Mouse (Mus musculus) heart, embryonic 15.5 days (tissue): ENCODE measurements around the gene Kank1. TPM values are rescaled to one million over a fixed set of nuclear protein-coding genes. Genes with fewer than 3 reads are reported as not detected.
A peak's percentile ranks its signal among the peaks of the same experiment; 100 is the strongest.

ENCODE experiments used
- ATAC-seq: fragments of 200-750 bp; cut with Nextera tagmentation; replicated peaks from 2 replicates; pipeline ENCODE4 v1.8.0; 2017; ENCODE audit warnings: low read depth, moderate TSS enrichment; ENCODE audit not compliant: insufficient number of reproducible peaks, insufficient read depth, low FRiP score
- H3K27ac ChIP-seq: fragments of 300-500 bp; sonication (generic); 2 replicates; pipeline ENCODE4 v1.5.1; 2015; ENCODE audit warnings: mild to moderate bottlenecking, inconsistent platforms
- H3K27me3 ChIP-seq: fragments of 300-500 bp; sonication (generic); 2 replicates; pipeline ENCODE4 v1.6.1; 2015; ENCODE audit warnings: inconsistent platforms
- H3K36me3 ChIP-seq: fragments of 300-500 bp; sonication (generic); 2 replicates; pipeline ENCODE4 v1.6.1; 2015; ENCODE audit warnings: mild to moderate bottlenecking, inconsistent platforms
- H3K4me1 ChIP-seq: fragments of 300-500 bp; sonication (generic); replicated peaks from 2 replicates; pipeline ENCODE4 v1.6.1; 2015; ENCODE audit warnings: inconsistent platforms
- H3K4me2 ChIP-seq: fragments of 300-500 bp; sonication (generic); 2 replicates; pipeline ENCODE4 v1.6.1; 2015; ENCODE audit warnings: inconsistent platforms, mild to moderate bottlenecking, moderate library complexity
- H3K4me3 ChIP-seq: fragments of 300-500 bp; sonication (generic); 2 replicates; pipeline ENCODE4 v1.5.1; 2015; ENCODE audit warnings: mild to moderate bottlenecking, inconsistent platforms
- H3K9ac ChIP-seq: fragments of 300-500 bp; sonication (generic); 2 replicates; pipeline ENCODE4 v1.6.1; 2015; ENCODE audit warnings: mild to moderate bottlenecking, inconsistent platforms
- H3K9me3 ChIP-seq: fragments of 300-500 bp; sonication (generic); replicated peaks from 2 replicates; pipeline ENCODE4 v1.6.1; 2016; ENCODE audit warnings: inconsistent platforms
- WGBS: fragments of 180-500 bp; shearing (Covaris S2); methylation state at CpG from one replicate; pipeline ENCODE4 v1.1.7; 2015; ENCODE audit warnings: mixed read lengths; 5-methylcytosine and 5-hydroxymethylcytosine counted together
- polyA plus RNA-seq: library from polyadenylated mRNA; unstranded; fragments of >200 nt; fragmentation: Nextera tagmentation; extraction: Ambion mirVana; gene quantifications from 2 replicates; pipeline ENCODE4 v1.2.1, GENCODE M21; 2015

The Kank1 gene
- polyA plus RNA-seq, 1 experiment from 2014 or later = 48.3 TPM

GRCm38 (mm10) chr19:25285756-25286538 lies 49.2 kb downstream of the Kank1 start:
- H3K9ac ChIP-seq = no peak overlapping the region
- H3K27ac ChIP-seq = peak overlapping the region; percentile 55
- WGBS = 23% methylated on average over 5 of the region's 5 CpGs
- peaks cover 15% of the 10 kb centered on the region for H3K4me1 ChIP-seq
- H3K4me3 ChIP-seq = no peak overlapping the region
- H3K36me3 ChIP-seq = no peaks in the 10 kb centered on the region
- ATAC-seq = peak; percentile 85
- no peaks in the 10 kb centered on the region for H3K9me3 ChIP-seq
- no peak overlapping the region; the same call in 1 of the 2 replicates for H3K4me2 ChIP-seq
- H3K27me3 ChIP-seq = peaks cover 6% of the 10 kb centered on the region; the same call in 1 of the 2 replicates

DNA sequence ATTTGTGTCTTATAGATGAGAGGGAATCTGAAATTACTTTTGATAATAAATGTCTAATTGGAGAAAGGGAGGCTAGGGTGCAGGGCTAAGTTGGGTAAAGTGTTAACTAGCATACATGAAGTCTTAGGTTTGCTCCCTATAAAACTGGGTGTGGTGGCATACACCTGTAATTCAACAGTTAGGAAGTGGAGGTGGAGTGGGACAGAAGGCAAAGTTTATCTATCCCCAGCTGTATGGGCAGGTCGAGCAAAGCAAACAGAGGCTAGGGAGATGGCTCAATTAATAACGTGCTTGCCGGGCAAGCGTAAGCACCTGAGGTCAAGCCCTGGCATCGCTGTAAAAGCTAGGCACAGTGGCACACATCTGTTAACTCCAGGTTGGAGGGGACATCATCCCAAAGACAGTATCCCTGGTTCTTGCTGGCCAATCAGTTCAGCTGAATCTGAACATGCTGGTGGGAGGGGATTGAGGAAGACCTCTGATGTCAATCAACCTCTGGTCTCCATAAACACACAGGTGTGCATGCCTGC lies 54.3 kb downstream of the Kank1 start:
- Histone ChIP-seq H3K9me3 (no peaks in the 10 kb centered on the region), H3K4me1 (peaks cover 6% of the 10 kb centered on the region), H3K9ac (no peak overlapping the region), H3K4me3 (no peak overlapping the region), H3K27me3 (no peaks in the 10 kb centered on the region; the same call in 1 of the 2 replicates), H3K36me3 (no peaks in the 10 kb centered on the region), H3K4me2 (no peak overlapping the region), H3K27ac (no peak overlapping the region)
- WGBS = 79% methylated on average over 5 of the region's 5 CpGs
- no peak for ATAC-seq

GRCm38 (mm10) chr19:25295207-25295606 lies 58.4 kb downstream of the Kank1 start:
- H3K9me3 ChIP-seq = no peaks in the 10 kb centered on the region
- no peaks in the 10 kb centered on the region for H3K36me3 ChIP-seq
- H3K4me2 ChIP-seq = no peak overlapping the region
- 61% methylated on average over 4 of the region's 4 CpGs for WGBS
- peaks cover 4% of the 10 kb centered on the region; the same call in 1 of the 2 replicates for H3K4me1 ChIP-seq
- no peak overlapping the region for H3K4me3 ChIP-seq
- H3K9ac ChIP-seq = no peak overlapping the region
- H3K27ac ChIP-seq = no peak overlapping the region
- H3K27me3 ChIP-seq = no peaks in the 10 kb centered on the region; the same call in 1 of the 2 replicates
- no peak for ATAC-seq

DNA sequence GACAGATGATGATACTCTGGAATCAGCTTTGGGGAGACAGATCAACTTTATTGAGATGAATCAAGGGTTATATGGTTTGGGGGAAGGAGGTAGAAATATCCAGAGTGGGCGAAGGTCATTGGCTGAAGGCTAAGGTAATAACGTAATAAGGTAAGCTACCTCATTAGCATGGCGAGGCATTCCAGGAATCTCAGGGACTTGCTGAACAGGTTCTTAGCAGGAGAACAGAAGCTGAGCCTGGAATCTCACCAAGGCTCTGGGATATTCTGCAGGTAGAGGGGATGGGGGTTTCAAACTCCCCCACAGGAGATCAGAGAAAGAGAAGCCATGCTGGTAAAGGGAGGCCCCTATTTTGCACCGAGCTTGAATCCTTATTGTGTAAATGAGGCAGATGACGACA lies 60.5 kb downstream of the Kank1 start:
- Histone ChIP-seq H3K9me3 (no peaks in the 10 kb centered on the region), H3K27me3 (no peaks in the 10 kb centered on the region), H3K4me1 (peaks cover 4% of the 10 kb centered on the region; the same call in 1 of the 2 replicates), H3K36me3 (no peaks in the 10 kb centered on the region), H3K4me3 (no peak overlapping the region), H3K4me2 (no peak overlapping the region), H3K9ac (no peak overlapping the region), H3K27ac (no peak overlapping the region)
- 74% methylated on average over 5 of the region's 5 CpGs for WGBS
- ATAC-seq = no peak

- no peak overlapping the region for H3K27ac ChIP-seq
- H3K4me1 ChIP-seq = peaks cover 4% of the 10 kb centered on the region; the same call in 1 of the 2 replicates
- no peaks in the 10 kb centered on the region for H3K27me3 ChIP-seq
- H3K4me2 ChIP-seq = no peak overlapping the region
- H3K36me3 ChIP-seq = no peaks in the 10 kb centered on the region
- ATAC-seq = no peak
- H3K4me3 ChIP-seq = no peak overlapping the region
- 85% methylated on average over 14 of the region's 14 CpGs for WGBS
- H3K9ac ChIP-seq = no peak overlapping the region
- H3K9me3 ChIP-seq = no peaks in the 10 kb centered on the region
These were observed 63.3 kb downstream of the Kank1 start for GRCm38 (mm10) chr19:25299852-25300670.

GRCm38 (mm10) chr19:25301189-25301588 lies 64.4 kb downstream of the Kank1 start:
- H3K27me3 ChIP-seq = no peaks in the 10 kb centered on the region
- H3K4me3 ChIP-seq = no peak overlapping the region
- no peak overlapping the region for H3K4me2 ChIP-seq
- WGBS = 88% methylated on average over 5 of the region's 5 CpGs
- no peak overlapping the region for H3K9ac ChIP-seq
- peaks cover 4% of the 10 kb centered on the region; the same call in 1 of the 2 replicates for H3K4me1 ChIP-seq
- no peaks in the 10 kb centered on the region for H3K36me3 ChIP-seq
- ATAC-seq = no peak
- no peaks in the 10 kb centered on the region for H3K9me3 ChIP-seq
- no peak overlapping the region for H3K27ac ChIP-seq

DNA sequence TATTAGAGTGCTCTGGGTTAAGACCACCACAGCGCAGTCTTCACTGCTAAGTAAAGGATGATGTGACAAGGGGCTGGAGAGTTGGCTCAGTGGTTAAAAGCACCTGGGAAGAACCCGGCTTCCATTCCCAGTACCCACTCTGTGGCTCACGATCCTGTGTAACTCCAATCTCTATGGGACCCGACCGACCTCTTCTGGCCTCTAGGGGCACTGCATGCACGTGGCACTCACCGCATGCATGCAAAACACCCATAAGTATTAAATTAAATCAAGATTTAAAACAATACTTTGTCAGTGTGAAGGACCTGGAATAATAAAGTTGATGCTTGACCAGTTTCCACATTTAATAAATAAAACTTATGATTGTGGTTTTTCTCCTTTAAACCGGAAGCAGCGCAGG lies 69.5 kb downstream of the Kank1 start:
- H3K4me2 ChIP-seq = no peak overlapping the region
- H3K36me3 ChIP-seq = no peaks in the 10 kb centered on the region
- no peak for ATAC-seq
- no peak overlapping the region for H3K27ac ChIP-seq
- no peaks in the 10 kb centered on the region for H3K27me3 ChIP-seq
- peaks cover 27% of the 10 kb centered on the region for H3K4me1 ChIP-seq
- H3K9me3 ChIP-seq = no peaks in the 10 kb centered on the region
- H3K9ac ChIP-seq = no peak overlapping the region
- no peak overlapping the region for H3K4me3 ChIP-seq
- WGBS = 64% methylated on average over 9 of the region's 9 CpGs

DNA sequence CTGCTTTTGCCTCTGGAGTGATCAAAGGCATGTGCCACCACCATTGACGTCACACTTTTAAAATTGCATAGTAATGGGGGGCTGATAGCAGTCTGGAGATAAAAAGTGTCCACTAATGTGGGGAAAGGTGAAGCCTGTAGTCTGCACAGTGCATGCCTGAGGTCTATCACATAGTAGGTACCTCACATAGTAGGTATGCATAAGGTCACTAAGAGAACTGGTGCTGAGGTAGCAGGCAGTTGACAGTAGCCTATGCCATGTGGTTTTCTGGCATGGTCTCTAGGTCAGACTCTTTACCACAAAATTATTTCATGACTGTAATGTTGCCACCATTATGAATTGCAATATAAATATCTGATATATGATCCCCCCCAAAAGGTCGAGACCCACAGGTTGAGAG lies 71.4 kb downstream of the Kank1 start:
- WGBS = 30% methylated on average over 2 of the region's 2 CpGs
- H3K27me3 ChIP-seq = 0 out of 2 replicates have a peak, but pooled peaks cover 3% of the 10 kb centered on the region
- peaks cover 45% of the 10 kb centered on the region for H3K4me1 ChIP-seq
- peak overlapping the region; percentile 57; the same call in 1 of the 2 replicates for H3K4me2 ChIP-seq
- no peak overlapping the region for H3K9ac ChIP-seq
- no peaks in the 10 kb centered on the region for H3K36me3 ChIP-seq
- no peaks in the 10 kb centered on the region for H3K9me3 ChIP-seq
- H3K27ac ChIP-seq = no peak overlapping the region
- ATAC-seq = no peak
- H3K4me3 ChIP-seq = no peak overlapping the region

DNA sequence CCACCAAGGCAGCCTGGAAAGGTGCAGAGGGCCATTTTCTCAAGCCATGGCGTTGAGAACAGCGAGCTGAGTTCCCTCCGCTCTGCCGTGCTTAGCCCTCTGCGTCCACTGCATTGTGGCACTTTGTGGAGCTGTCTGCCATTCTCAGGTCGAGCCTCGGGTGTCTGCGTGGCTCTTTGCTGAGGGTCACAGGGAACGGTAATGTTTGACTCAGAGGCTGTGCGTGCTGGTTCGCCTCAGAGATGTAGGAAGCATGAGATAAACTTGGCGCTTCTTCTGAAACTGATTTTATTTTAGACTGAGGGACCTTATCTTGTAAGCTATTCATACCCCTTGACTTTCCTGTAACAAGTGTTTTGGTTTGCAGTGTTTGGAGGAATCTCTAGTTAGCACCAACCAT lies 72.0 kb downstream of the Kank1 start:
- ATAC-seq = no peak
- H3K4me3 ChIP-seq = 0 out of 2 replicates have a peak overlapping the region, but pooled peaks have one; percentile 1
- no peak overlapping the region for H3K9ac ChIP-seq
- H3K9me3 ChIP-seq = no peaks in the 10 kb centered on the region
- H3K4me1 ChIP-seq = peaks cover 46% of the 10 kb centered on the region
- H3K4me2 ChIP-seq = peak overlapping the region; percentile 57
- peak overlapping the region; percentile 74 for H3K27ac ChIP-seq
- H3K27me3 ChIP-seq = 0 out of 2 replicates have a peak, but pooled peaks cover 5% of the 10 kb centered on the region
- no peaks in the 10 kb centered on the region for H3K36me3 ChIP-seq
- WGBS = 8% methylated on average over 12 of the region's 12 CpGs

- peaks cover 55% of the 10 kb centered on the region for H3K4me1 ChIP-seq
- no peaks in the 10 kb centered on the region for H3K9me3 ChIP-seq
- no peaks in the 10 kb centered on the region for H3K36me3 ChIP-seq
- no peak overlapping the region for H3K9ac ChIP-seq
- H3K4me3 ChIP-seq = no peak overlapping the region
- H3K4me2 ChIP-seq = no peak overlapping the region
- WGBS = 65% methylated on average over 5 of the region's 5 CpGs
- no peak for ATAC-seq
- H3K27me3 ChIP-seq = 0 out of 2 replicates have a peak, but pooled peaks cover 8% of the 10 kb centered on the region
- H3K27ac ChIP-seq = no peak overlapping the region
These were observed 74.2 kb downstream of the Kank1 start for GRCm38 (mm10) chr19:25310989-25311388.

DNA sequence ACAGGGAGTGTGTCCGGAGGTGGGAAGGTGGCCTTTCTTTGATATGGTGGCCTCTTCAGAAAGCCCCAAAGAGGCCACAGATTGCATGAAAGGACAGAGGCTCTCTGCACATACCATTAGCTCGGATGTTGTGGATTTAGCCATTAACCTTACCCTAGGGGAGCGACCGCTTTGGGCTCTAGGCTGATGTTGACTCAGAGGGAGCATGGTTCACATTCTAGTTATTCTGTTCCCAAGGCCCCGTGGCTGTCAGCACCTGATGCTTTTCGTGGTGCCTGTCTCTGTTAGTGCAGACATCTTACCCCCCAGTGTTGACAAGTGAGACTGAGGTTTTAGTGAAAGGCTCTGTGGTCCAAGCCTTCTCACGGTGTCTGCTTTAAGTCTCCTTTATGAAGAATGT lies 74.9 kb downstream of the Kank1 start:
- Histone ChIP-seq H3K27me3 (0 out of 2 replicates have a peak, but pooled peaks cover 8% of the 10 kb centered on the region), H3K9ac (no peak overlapping the region), H3K27ac (peak overlapping the region; percentile 34; the same call in 1 of the 2 replicates), H3K4me1 (peaks cover 58% of the 10 kb centered on the region), H3K4me3 (no peak overlapping the region), H3K4me2 (no peak overlapping the region), H3K9me3 (no peaks in the 10 kb centered on the region), H3K36me3 (no peaks in the 10 kb centered on the region)
- WGBS = 35% methylated on average over 7 of the region's 7 CpGs
- ATAC-seq = no peak; the same call in 1 of the 2 replicates
